In genomic region chr10:18457808-18458475, GRCm38 (mm10) we compare ENCODE assay signal across 20 mouse cellular contexts.
DNase-seq lines count a peak whose midpoint lies in the region; ATAC-seq and TF ChIP-seq lines count a peak whose summit lies in the region.
"Had no signal": no experiment of that assay in that cellular context is flagged by ENCODE, and none has a peak within 500 bp of the region (broad histone marks: within the 10 kb centered on the region; RNA-seq: fewer than 3 reads in every experiment).

No protein-coding gene starts in this region.

- no peaks in the 10 kb centered on the region for H3K27me3 ChIP-seq in forebrain, embryonic 13.5 days
- H3K27me3 ChIP-seq in hindbrain, embryonic 13.5 days = no peaks in the 10 kb centered on the region
- H3K27me3 ChIP-seq in midbrain, embryonic 13.5 days = no peaks in the 10 kb centered on the region; the same call in 1 of the 2 replicates
- H3K27me3 ChIP-seq: embryonic facial prominence, embryonic 12.5 days; Patski had no signal

- H3K27ac ChIP-seq in forebrain, embryonic 13.5 days = peak overlapping the region; percentile 73
- H3K27ac ChIP-seq in hindbrain, embryonic 13.5 days = peak overlapping the region; percentile 52
- peak overlapping the region; percentile 42; the same call in 1 of the 2 replicates for H3K27ac ChIP-seq in midbrain, embryonic 13.5 days
- H3K27ac ChIP-seq: embryonic facial prominence, embryonic 12.5 days; liver, embryonic 14.5 days had no signal

- TF ChIP-seq POLR2A in brain, embryonic 14.5 days (IDR thresholded peaks at IDR 0.05; ENCODE audit: borderline replicate concordance, extremely low read depth, insufficient read depth, insufficient read length, poor library complexity, severe bottlenecking) = no peak

- peaks cover 67% of the 10 kb centered on the region for H3K4me1 ChIP-seq in forebrain, embryonic 13.5 days
- peaks cover 60% of the 10 kb centered on the region for H3K4me1 ChIP-seq in hindbrain, embryonic 13.5 days (replicated peaks)
- H3K4me1 ChIP-seq in midbrain, embryonic 13.5 days (replicated peaks) = peaks cover 37% of the 10 kb centered on the region

- no peaks in the 10 kb centered on the region for H3K9me3 ChIP-seq in forebrain, embryonic 13.5 days (replicated peaks)
- H3K9me3 ChIP-seq in hindbrain, embryonic 13.5 days = no peaks in the 10 kb centered on the region
- H3K9me3 ChIP-seq in midbrain, embryonic 13.5 days = no peaks in the 10 kb centered on the region
- H3K9me3 ChIP-seq: embryonic facial prominence, embryonic 12.5 days had no signal

- no peak overlapping the region for H3K4me3 ChIP-seq in forebrain, embryonic 13.5 days
- no peak overlapping the region for H3K4me3 ChIP-seq in hindbrain, embryonic 13.5 days
- H3K4me3 ChIP-seq in midbrain, embryonic 13.5 days (replicated peaks) = no peak overlapping the region
- H3K4me3 ChIP-seq: embryonic facial prominence, embryonic 12.5 days had no signal

- ATAC-seq in forebrain, embryonic 13.5 days = peak; percentile 76
- ATAC-seq in hindbrain, embryonic 13.5 days (ENCODE audit: low FRiP score) = 0 out of 2 replicates have a peak, but pooled peaks have one; percentile 22
- ATAC-seq in midbrain, embryonic 13.5 days = peak; percentile 57
- ATAC-seq: activated CD4-positive, CD25-positive, alpha-beta regulatory T cell, adult 4 months; inflammation-experienced regulatory T-cells, adult 6 months; Patski had no signal

- TF ChIP-seq CTCF in brain, embryonic 14.5 days (IDR thresholded peaks at IDR 0.05; ENCODE audit: borderline replicate concordance, extremely low read depth, insufficient read depth, insufficient read length) = no peak

- H3K4me2 ChIP-seq in forebrain, embryonic 13.5 days = peak overlapping the region; percentile 24
- H3K4me2 ChIP-seq in hindbrain, embryonic 13.5 days = no peak overlapping the region
- no peak overlapping the region for H3K4me2 ChIP-seq in midbrain, embryonic 13.5 days (replicated peaks)
- H3K4me2 ChIP-seq: embryonic facial prominence, embryonic 12.5 days had no signal

- DNase-seq in brain, embryonic 14.5 days (ENCODE audit: low read depth) = peak; percentile 88
- no peak for DNase-seq in adrenal gland, adult 8-10 months
- DNase-seq in urinary bladder, postnatal 14 days (ENCODE audit: low spot score) = no peak
- no peak for DNase-seq in frontal cortex, postnatal 36 days (ENCODE audit: low spot score in 2 of 2)
- DNase-seq in liver = no peak
- DNase-seq: adrenal gland, postnatal 36 days; B cell, adult 2 months; cerebellum, adult 8-10 months; kidney, adult 8-10 months; kidney, postnatal 4 days; layer of hippocampus, postnatal 36 days; right cerebral cortex, postnatal 14 days had no signal

- 6% methylated on average over 8 of the region's 8 CpGs for WGBS in forebrain, embryonic 13.5 days
- WGBS in hindbrain, embryonic 13.5 days = 26% methylated on average over 8 of the region's 8 CpGs
- 10% methylated on average over 8 of the region's 8 CpGs for WGBS in midbrain, embryonic 13.5 days

- H3K36me3 ChIP-seq in forebrain, embryonic 13.5 days (ENCODE audit: poor library complexity, severe bottlenecking) = no peaks in the 10 kb centered on the region; the same call in 1 of the 2 replicates
- no peaks in the 10 kb centered on the region for H3K36me3 ChIP-seq in hindbrain, embryonic 13.5 days
- H3K36me3 ChIP-seq in midbrain, embryonic 13.5 days = no peaks in the 10 kb centered on the region
- H3K36me3 ChIP-seq: embryonic facial prominence, embryonic 12.5 days had no signal

- H3K9ac ChIP-seq in forebrain, embryonic 13.5 days = no peak overlapping the region
- no peak overlapping the region for H3K9ac ChIP-seq in hindbrain, embryonic 13.5 days
- H3K9ac ChIP-seq in midbrain, embryonic 13.5 days (replicated peaks) = no peak overlapping the region
- H3K9ac ChIP-seq: embryonic facial prominence, embryonic 12.5 days; liver, embryonic 14.5 days had no signal

Comparison
In these comparisons a context has a peak if more than half of its experiments do, and no peak if none do; other contexts are left out.
1. ATAC-seq: peak in every context shown above with its lines; median percentile 76 in forebrain, embryonic 13.5 days; 57 in midbrain, embryonic 13.5 days; 22 in hindbrain, embryonic 13.5 days.